Mouse (Mus musculus) embryonic facial prominence, embryonic 15.5 days (tissue): ENCODE measurements around the gene Ttc23l. TPM values are rescaled to one million over a fixed set of nuclear protein-coding genes. Genes with fewer than 3 reads are reported as not detected.

ENCODE experiments used
- ATAC-seq: fragments of 200-750 bp; cut with Nextera tagmentation; 2 replicates; pipeline ENCODE4 v1.8.0; 2017; ENCODE audit warnings: low read depth, moderate TSS enrichment; ENCODE audit not compliant: insufficient number of reproducible peaks, low FRiP score, low TSS enrichment
- H3K27ac ChIP-seq: fragments of 300-500 bp; sonication (generic); replicated peaks from 2 replicates; pipeline ENCODE4 v1.5.1; 2015; ENCODE audit warnings: mild to moderate bottlenecking, inconsistent platforms
- H3K27me3 ChIP-seq: fragments of 300-500 bp; sonication (generic); 2 replicates; pipeline ENCODE4 v1.6.1; 2015; ENCODE audit warnings: inconsistent platforms
- H3K36me3 ChIP-seq: fragments of 300-500 bp; sonication (generic); 2 replicates; pipeline ENCODE4 v1.6.1; 2015; ENCODE audit warnings: mild to moderate bottlenecking, inconsistent platforms
- H3K4me1 ChIP-seq: fragments of 300-500 bp; sonication (generic); 2 replicates; pipeline ENCODE4 v1.6.1; 2015; ENCODE audit warnings: inconsistent platforms
- H3K4me2 ChIP-seq: fragments of 300-500 bp; sonication (generic); replicated peaks from 2 replicates; pipeline ENCODE4 v1.6.1; 2015; ENCODE audit warnings: mild to moderate bottlenecking, inconsistent platforms
- H3K4me3 ChIP-seq: fragments of 300-500 bp; sonication (generic); replicated peaks from 2 replicates; pipeline ENCODE4 v1.5.1; 2015; ENCODE audit warnings: mild to moderate bottlenecking, inconsistent platforms
- H3K9ac ChIP-seq: fragments of 300-500 bp; sonication (generic); 2 replicates; pipeline ENCODE4 v1.6.1; 2015; ENCODE audit warnings: inconsistent platforms
- H3K9me3 ChIP-seq: fragments of 300-500 bp; sonication (generic); replicated peaks from 2 replicates; pipeline ENCODE4 v1.6.1; 2016; ENCODE audit warnings: inconsistent platforms
- WGBS: fragments of 180-500 bp; shearing (Covaris S2); methylation state at CpG from one replicate; pipeline ENCODE4 v1.1.7; 2015; 5-methylcytosine and 5-hydroxymethylcytosine counted together
- polyA plus RNA-seq: library from polyadenylated mRNA; unstranded; fragments of >200 nt; fragmentation: Nextera tagmentation; extraction: Ambion mirVana; gene quantifications from 2 replicates; pipeline ENCODE4 v1.2.1, GENCODE M21; 2015

Gene Ttc23l
- polyA plus RNA-seq: not detected in 2 replicates

DNA sequence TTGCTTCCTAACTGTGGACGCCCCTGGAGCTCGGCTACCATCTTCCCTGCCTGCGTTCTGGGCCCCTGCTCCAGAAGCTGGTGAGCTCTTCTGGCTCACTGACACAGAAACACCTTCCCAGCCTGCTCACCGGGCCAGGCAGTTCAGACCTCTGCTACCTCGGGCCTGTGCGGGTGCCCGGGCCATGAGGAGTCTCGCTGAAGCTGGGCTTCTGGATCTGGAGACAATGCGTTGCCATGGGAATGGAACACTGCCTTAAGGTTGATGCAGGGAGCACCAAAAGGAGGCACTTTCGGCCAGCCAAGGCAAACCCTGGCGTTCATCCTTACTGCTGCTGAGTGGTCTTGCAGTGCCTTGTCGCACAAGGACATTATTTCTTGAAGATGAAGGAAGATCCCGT lies at the start of gene Ttc23l:
TSS of gene Ttc23l (minus strand) at position 204 of the 400 bp plus-strand sequence.
- WGBS: 84% methylated on average over 13 of the region's 13 CpGs
- H3K4me2 ChIP-seq: no peak within 1 kb of the TSS
- no peak within 1 kb of the TSS for H3K27ac ChIP-seq
- H3K4me1 ChIP-seq: no peaks in the 10 kb centered on the region
- no peaks in the 10 kb centered on the region for H3K27me3 ChIP-seq
- H3K36me3 ChIP-seq: no peaks in the 10 kb centered on the region
- H3K4me3 ChIP-seq: no peak within 1 kb of the TSS
- H3K9me3 ChIP-seq: no peaks in the 10 kb centered on the region
- ATAC-seq: no peak
- no peak within 1 kb of the TSS for H3K9ac ChIP-seq

DNA sequence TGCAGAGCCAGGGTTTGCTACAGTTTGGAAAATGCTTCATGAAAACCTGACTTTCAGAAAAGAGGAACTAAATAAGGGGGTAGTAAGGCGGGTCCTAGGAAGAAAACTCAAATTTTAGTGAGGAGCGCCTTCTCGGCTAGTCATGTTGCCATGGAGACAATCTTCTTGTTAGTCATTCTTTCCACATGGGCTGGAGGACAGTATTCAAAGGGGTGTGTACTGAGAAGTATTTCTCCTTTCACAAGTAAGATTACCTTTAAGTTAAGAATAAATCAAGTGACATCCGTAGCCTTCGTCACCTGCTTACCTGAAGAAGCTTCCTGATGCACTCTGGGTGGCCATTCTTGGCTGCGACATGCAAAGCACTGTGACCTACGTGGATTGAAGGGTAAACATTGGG lies 40.9 kb upstream of the Ttc23l start:
- Histone ChIP-seq H3K9ac (no peak overlapping the region), H3K27me3 (no peaks in the 10 kb centered on the region), H3K4me2 (no peak overlapping the region), H3K4me3 (no peak overlapping the region), H3K27ac (peak overlapping the region; percentile 85), H3K4me1 (peaks cover 58% of the 10 kb centered on the region), H3K36me3 (peaks cover 7% of the 10 kb centered on the region), H3K9me3 (no peaks in the 10 kb centered on the region)
- no peak for ATAC-seq
- WGBS: 60% methylated on average over 7 of the region's 7 CpGs

DNA sequence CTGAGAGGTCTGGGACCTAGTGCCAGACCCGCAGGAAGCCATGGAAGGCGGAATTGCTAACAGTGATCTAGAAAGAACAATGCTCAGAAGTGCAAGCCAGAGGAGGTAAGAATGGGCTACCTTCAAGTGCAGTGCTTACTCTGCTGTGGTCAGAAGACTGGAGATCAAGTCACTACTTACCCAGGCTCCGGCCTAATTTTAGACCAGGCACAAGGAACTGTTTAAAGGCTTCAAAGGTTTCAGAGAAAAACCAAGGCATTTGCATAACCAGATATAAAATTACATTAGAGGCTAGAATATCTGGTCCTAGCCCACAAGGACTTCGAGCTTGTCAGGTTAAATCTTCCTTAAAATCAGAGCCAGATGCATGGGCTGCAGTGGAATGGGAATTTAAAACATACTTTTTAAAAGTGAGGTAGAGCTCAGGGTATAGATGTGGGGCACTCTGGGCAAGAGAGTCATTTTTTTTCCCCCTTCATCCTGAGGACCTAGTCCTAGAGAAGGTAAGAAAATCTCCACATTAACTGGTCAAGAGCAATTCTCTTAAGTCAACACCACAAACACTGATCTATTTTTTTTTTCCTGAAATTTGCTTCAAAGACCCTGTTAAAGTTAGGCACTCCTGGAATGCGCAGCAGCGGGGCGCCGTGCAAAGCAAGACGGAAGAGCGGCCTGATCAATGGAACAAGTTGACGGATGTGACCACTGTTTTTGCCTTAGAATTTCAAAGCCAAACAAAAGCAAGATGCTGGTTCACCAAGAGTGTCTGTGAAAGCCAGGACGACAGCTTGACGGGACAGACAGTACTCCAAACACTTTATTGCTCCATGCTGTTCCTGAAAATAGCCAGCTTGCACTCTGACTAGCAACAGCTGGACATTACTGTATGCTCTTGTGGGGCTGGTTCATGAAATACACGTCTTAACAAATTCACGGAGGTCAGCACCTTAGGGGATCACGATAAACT lies 40.1 kb upstream of the Ttc23l start:
- no peaks in the 10 kb centered on the region for H3K9me3 ChIP-seq
- 23% methylated on average over 16 of the region's 16 CpGs for WGBS
- H3K4me1 ChIP-seq: peaks cover 58% of the 10 kb centered on the region
- H3K9ac ChIP-seq: no peak overlapping the region
- no peak overlapping the region for H3K4me3 ChIP-seq
- peak overlapping the region; percentile 85 for H3K27ac ChIP-seq
- H3K4me2 ChIP-seq: no peak overlapping the region
- H3K27me3 ChIP-seq: no peaks in the 10 kb centered on the region
- H3K36me3 ChIP-seq: no peaks in the 10 kb centered on the region
- ATAC-seq: peak; percentile 84

DNA sequence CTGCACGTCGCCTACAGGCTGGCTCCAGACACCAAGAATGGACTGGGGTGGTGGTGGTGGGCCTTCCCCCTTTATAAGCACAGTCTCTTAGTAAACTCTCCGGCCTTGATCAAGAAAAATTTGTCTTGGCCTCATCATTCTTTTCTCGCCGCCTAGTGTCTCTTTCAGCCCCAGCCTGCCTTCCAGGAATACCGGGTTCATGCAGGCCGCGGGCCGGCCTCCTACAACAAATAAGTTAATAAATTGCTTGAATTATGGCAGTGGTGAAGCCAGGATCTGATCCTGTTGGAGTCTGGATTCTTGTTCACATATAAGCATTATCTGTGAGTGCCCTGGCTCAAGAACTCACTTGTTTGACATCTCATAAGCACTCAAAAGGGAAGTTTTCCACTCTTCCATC lies 38.4 kb upstream of the Ttc23l start:
- no peak overlapping the region for H3K9ac ChIP-seq
- peaks cover 4% of the 10 kb centered on the region; the same call in 1 of the 2 replicates for H3K36me3 ChIP-seq
- no peak for ATAC-seq
- H3K9me3 ChIP-seq: no peaks in the 10 kb centered on the region
- 90% methylated on average over 9 of the region's 9 CpGs for WGBS
- peaks cover 51% of the 10 kb centered on the region for H3K4me1 ChIP-seq
- no peak overlapping the region for H3K4me2 ChIP-seq
- no peaks in the 10 kb centered on the region for H3K27me3 ChIP-seq
- H3K4me3 ChIP-seq: no peak overlapping the region
- peak overlapping the region; percentile 85 for H3K27ac ChIP-seq

DNA sequence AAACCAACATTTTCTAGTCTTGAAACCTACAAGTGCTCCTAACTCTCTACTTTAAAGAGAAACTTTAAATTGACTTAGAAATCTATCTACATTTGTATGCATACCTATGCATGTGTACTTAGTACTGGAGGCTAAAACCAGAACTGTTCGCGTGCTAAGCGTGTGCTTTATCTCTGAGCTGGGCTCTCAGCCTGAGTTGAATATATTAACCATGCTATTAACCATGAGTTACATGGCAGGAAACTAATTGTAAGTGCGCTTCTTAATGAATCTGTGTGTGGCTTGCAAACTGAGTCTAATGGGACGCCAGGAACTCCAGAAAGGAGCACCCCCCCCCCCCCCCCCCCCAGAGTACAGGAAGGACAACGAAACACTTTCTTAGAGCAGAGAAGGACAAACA lies 36.9 kb upstream of the Ttc23l start:
- H3K27ac ChIP-seq: peak overlapping the region; percentile 52; the same call in 1 of the 2 replicates
- H3K4me2 ChIP-seq: no peak overlapping the region
- H3K36me3 ChIP-seq: peaks cover 4% of the 10 kb centered on the region; the same call in 1 of the 2 replicates
- no peak overlapping the region for H3K4me3 ChIP-seq
- WGBS: 70% methylated on average over 6 of the region's 6 CpGs
- no peak for ATAC-seq
- no peaks in the 10 kb centered on the region for H3K27me3 ChIP-seq
- H3K9me3 ChIP-seq: no peaks in the 10 kb centered on the region
- no peak overlapping the region for H3K9ac ChIP-seq
- H3K4me1 ChIP-seq: peaks cover 47% of the 10 kb centered on the region

DNA sequence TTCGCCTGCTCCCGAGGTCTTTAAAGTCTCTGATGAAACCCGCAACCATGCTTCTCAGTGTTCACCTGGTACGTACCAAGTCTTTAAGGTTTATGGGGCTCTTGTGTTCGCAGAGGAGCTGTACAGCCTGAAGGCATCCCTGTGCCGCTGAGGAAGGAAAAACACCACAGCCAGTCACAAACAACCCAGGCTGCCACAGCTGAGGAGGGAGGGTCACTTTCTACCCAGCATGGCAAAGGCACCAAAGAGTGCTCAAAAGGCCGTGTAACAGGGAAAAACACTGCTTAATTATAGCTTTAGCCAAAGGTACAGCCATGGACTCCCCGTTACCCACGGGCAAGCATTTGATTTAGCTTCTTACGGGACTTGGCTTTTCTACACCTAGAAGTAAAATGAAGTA lies 36.4 kb upstream of the Ttc23l start:
- Histone ChIP-seq H3K9ac (no peak overlapping the region), H3K27ac (peak overlapping the region; percentile 52), H3K4me1 (peaks cover 43% of the 10 kb centered on the region), H3K4me2 (no peak overlapping the region), H3K36me3 (peaks cover 4% of the 10 kb centered on the region; the same call in 1 of the 2 replicates), H3K27me3 (no peaks in the 10 kb centered on the region), H3K9me3 (no peaks in the 10 kb centered on the region), H3K4me3 (no peak overlapping the region)
- ATAC-seq: no peak
- WGBS: 54% methylated on average over 10 of the region's 10 CpGs

DNA sequence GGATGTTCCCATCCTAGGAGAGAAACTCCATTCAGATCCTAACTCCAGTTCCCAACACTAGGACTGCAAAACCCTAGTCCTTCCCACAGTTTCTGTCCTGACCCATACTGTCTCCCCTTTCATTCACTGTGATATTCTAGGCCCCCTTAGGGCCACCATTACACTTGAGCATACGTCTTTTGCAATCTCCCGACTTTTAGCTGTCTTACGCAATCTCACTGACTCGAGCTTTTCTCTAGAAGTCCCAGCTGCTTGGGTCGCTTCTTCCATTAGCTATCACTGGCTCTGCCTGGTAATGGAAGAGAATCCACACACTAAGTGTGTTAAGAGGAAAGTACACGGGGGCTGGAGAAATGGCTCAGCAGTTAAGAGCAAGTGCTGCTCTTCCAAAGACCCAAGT lies 34.6 kb upstream of the Ttc23l start:
- H3K27ac ChIP-seq: peak overlapping the region; percentile 58
- ATAC-seq: no peak
- WGBS: 75% methylated on average over 6 of the region's 6 CpGs
- H3K4me3 ChIP-seq: no peak overlapping the region
- no peaks in the 10 kb centered on the region for H3K27me3 ChIP-seq
- peaks cover 14% of the 10 kb centered on the region for H3K36me3 ChIP-seq
- H3K9me3 ChIP-seq: no peaks in the 10 kb centered on the region
- H3K9ac ChIP-seq: no peak overlapping the region
- H3K4me1 ChIP-seq: peaks cover 26% of the 10 kb centered on the region; the same call in 1 of the 2 replicates
- no peak overlapping the region for H3K4me2 ChIP-seq

DNA sequence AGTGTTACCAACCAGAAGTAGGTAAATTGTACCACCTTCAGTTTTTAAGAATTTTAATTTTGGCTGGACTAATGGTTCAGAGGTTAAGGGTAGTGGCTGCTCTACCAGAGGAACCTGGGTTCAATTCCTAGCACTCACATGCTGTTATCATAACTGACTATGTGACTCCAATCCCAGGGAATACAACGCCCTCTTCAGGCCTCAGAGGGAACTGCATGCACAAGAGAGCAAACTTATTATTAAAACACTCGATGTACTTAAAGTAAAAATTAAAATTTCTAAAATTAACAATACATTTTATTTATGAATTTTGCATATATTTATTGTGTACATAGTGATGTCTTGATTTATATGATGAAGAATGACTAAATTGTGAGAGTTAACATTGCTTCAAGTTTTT lies 28.1 kb upstream of the Ttc23l start:
- no peak overlapping the region for H3K4me3 ChIP-seq
- no peak overlapping the region for H3K9ac ChIP-seq
- no peaks in the 10 kb centered on the region for H3K4me1 ChIP-seq
- H3K36me3 ChIP-seq: peaks cover 31% of the 10 kb centered on the region
- no peaks in the 10 kb centered on the region for H3K9me3 ChIP-seq
- no peak overlapping the region for H3K4me2 ChIP-seq
- ATAC-seq: no peak
- 86% methylated on average over 2 of the region's 2 CpGs for WGBS
- no peaks in the 10 kb centered on the region for H3K27me3 ChIP-seq
- no peak overlapping the region for H3K27ac ChIP-seq

DNA sequence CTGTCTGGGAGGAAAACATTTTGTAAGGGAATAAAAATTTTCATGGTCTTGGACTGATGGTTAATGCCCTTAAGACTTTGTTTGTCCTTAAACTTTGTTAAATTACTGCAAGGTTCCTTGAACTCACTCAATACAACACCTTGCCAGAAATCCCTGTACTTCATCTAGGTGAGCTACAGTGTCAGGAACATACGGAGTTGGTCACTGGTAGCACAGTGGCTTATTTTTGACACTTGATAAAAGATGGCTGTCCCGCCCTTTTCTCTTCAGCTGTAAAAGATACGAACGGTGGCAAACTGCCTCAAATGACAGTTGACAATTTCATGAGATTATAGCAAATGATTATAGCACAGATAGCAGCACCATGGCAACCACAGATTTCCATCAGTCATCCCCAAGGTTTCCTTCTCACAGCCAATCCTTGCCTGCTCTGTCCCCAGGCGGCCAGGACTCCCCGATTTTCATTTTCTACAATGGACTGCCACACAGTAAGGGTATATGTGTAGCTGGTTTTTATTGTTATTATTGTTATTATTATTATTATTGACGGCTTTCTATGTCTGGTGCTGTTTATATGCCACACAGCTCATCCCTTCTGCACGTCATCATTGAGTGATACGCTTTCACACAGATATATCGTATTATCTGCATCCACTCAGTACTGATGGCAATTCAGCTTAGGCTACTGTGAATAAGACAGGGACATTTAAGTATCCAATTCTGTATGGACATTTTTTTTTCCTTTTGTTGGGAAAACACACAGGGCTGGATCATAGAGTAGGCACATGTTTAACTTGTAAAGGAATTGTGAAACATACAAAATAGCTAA lies 26.1 kb upstream of the Ttc23l start:
- peaks cover 29% of the 10 kb centered on the region for H3K36me3 ChIP-seq
- no peak for ATAC-seq
- H3K4me1 ChIP-seq: no peaks in the 10 kb centered on the region
- H3K27me3 ChIP-seq: no peaks in the 10 kb centered on the region
- 80% methylated on average over 10 of the region's 10 CpGs for WGBS
- no peaks in the 10 kb centered on the region for H3K9me3 ChIP-seq
- no peak overlapping the region for H3K27ac ChIP-seq
- H3K4me2 ChIP-seq: no peak overlapping the region
- no peak overlapping the region for H3K9ac ChIP-seq
- no peak overlapping the region for H3K4me3 ChIP-seq

DNA sequence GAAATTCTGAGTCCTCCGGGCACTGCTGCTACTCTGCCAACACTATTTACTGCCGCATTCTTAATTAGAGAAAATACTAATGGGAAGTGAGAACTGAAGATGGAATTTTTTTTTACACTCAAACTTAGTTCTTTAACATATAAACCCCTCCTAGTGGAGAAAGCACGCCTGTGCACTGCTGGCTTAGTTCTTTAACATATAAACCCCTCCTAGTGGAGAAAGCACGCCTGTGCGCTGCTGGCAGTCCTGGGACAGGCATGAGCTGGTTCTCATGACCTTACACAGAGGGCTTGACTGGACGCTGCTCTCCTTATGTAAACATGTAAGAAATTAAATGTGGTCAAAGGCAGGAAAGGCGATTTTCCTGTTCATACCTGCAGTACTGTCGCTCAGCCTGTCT lies 24.9 kb upstream of the Ttc23l start:
- ATAC-seq: no peak; the same call in 1 of the 2 replicates
- no peak overlapping the region for H3K27ac ChIP-seq
- H3K4me3 ChIP-seq: no peak overlapping the region
- H3K4me2 ChIP-seq: no peak overlapping the region
- no peak overlapping the region for H3K9ac ChIP-seq
- H3K9me3 ChIP-seq: no peaks in the 10 kb centered on the region
- no peaks in the 10 kb centered on the region for H3K4me1 ChIP-seq
- WGBS: 44% methylated on average over 8 of the region's 8 CpGs
- H3K27me3 ChIP-seq: no peaks in the 10 kb centered on the region
- H3K36me3 ChIP-seq: peaks cover 29% of the 10 kb centered on the region

DNA sequence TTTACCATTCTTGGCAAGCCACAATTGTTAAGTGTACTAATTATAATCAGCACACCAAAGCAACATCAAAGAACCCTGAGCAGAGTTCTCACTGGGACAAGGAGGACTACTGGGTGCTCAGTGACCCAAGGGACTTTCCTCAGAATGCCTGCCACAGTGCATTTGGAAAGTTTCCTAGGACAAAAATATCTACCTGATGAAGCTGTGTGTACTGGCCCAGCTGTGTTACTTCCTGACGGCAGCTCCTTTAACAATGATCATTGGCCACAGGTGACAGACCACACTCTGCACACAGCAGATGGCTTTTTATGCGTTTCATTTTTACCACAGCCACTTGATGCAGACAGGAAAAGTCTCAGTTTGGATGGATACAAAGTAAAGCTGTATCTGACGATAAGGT lies 20.7 kb upstream of the Ttc23l start:
- Histone ChIP-seq H3K36me3 (peaks cover 40% of the 10 kb centered on the region), H3K4me3 (no peak overlapping the region), H3K27me3 (no peaks in the 10 kb centered on the region), H3K4me1 (no peaks in the 10 kb centered on the region), H3K9me3 (no peaks in the 10 kb centered on the region), H3K27ac (no peak overlapping the region), H3K4me2 (no peak overlapping the region), H3K9ac (no peak overlapping the region)
- ATAC-seq: no peak
- 86% methylated on average over 3 of the region's 3 CpGs for WGBS
